Mouse (Mus musculus) cortical plate, adult 2 months (tissue): ENCODE data around the gene Cfp.

Experiments used
- CTCF ChIP-seq: fragments of 200-500 bp; IDR thresholded peaks from 2 replicates; pipeline ENCODE4 v1.5.1; 2011; ENCODE audit warnings: mild to moderate bottlenecking, control low read depth, low read length; ENCODE audit not compliant: insufficient read depth; ENCODE audit errors: extremely low read depth
- POLR2A ChIP-seq: fragments of 200-500 bp; IDR thresholded peaks from 2 replicates; pipeline ENCODE4 v1.6.1; 2011; ENCODE audit warnings: mild to moderate bottlenecking, low read length, control low read depth; ENCODE audit not compliant: insufficient read depth; ENCODE audit errors: extremely low read depth

DNA sequence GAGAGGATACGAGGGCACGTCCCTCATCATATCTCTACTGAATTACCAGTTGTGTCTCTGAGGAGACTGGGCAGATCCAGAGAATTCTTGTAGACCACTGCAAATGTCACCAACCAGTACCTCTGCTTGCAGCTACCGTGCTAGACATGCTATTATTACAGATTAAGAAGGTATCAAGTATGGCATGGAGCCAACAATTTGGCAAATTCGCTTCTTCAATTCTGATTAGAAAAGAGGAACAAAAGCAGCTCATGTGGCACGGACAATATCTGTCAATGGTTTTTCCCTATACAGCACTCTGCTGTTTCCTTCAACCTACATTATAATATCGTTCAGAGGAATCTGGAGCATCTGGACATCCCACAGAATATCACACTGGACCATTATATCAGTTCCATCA is 17.6 kb downstream of the Cfp start:
- TF ChIP-seq CTCF (no peak), POLR2A (no peak)
